Mouse (Mus musculus) B cell, adult 2 months (primary cell): ENCODE results near the gene Pnkd.
A peak's percentile ranks its signal among the peaks of the same experiment; 100 is the strongest.

Experiments used
- DNase-seq, 2 experiments: peaks; one replicate each; pipeline ENCODE4 v3.0.0; 2022

Pnkd gene

DNA sequence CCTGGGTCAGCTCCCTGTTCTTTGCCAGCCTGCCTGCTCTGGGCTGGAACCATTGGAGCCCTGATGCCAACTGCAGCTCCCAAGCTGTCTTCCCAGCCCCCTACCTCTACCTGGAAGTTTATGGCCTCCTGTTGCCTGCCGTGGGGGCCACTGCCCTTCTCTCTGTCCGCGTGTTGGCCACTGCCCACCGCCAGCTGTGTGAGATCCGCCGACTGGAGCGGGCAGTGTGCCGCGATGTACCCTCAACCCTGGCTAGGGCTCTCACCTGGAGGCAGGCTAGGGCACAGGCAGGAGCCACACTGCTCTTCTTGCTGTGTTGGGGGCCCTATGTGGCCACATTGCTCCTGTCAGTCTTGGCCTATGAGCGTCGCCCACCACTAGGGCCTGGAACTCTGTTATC, 5.7 kb upstream of the Pnkd start:
- no peak for DNase-seq

GRCm38 (mm10) chr1:74280591-74281325, 4.0 kb upstream of the Pnkd start:
- no peak for DNase-seq

- no peak for DNase-seq
Measured at GRCm38 (mm10) chr1:74281372-74281771, 3.4 kb upstream of the Pnkd start.

GRCm38 (mm10) chr1:74281886-74282285, 2.8 kb upstream of the Pnkd start:
- DNase-seq, result no peak

GRCm38 (mm10) chr1:74282896-74283625, 1.7 kb upstream of the Pnkd start:
- DNase-seq, result no peak

GRCm38 (mm10) chr1:74283686-74284463, 855 bp upstream of the Pnkd start:
- DNase-seq, result peak; percentile 49 to 50

DNA sequence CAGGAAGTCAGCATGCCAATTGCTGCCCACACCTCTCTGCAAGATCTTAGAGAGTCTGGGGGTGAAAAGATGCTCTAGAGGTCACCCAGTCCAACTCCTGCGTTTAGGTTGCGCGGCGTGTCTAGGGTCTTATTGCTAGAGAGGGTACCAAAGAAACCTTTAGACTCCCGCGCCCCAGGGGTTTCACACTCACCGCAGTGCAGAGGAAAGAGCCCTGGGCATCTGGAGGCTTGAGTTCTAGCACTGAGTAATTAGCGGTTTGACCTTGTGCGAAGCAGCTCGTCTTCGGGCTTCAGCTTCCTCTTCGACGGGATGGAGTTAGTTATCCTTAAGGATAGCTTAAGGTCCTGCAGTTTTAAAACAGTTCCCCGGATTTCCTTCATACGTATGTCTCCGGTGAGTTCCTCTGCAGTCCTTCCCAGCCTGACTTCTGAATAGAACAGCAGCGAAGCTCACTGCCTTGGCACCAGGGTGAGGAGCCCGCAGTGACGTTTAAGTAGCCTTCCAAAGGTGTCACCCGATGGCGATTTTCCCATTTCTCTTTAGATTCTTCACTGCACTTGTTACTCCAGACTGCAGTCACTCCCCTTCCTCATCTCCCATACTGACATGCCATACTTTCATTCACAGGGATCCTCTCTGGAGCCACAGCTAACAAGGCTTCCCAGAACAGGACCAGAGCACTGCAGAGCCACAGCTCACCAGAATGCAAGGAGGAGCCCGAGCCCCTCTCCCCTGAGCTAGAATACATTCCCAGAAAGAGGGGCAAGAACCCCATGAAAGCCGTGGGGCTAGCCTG, 681 bp downstream of the Pnkd start:
- DNase-seq, result no peak

- DNase-seq, result peak; percentile 17 to 28
Measured at GRCm38 (mm10) chr1:74286869-74287607, 2.3 kb downstream of the Pnkd start.

- DNase-seq, result no peak
Measured at GRCm38 (mm10) chr1:74288327-74288726, 3.6 kb downstream of the Pnkd start.

DNA sequence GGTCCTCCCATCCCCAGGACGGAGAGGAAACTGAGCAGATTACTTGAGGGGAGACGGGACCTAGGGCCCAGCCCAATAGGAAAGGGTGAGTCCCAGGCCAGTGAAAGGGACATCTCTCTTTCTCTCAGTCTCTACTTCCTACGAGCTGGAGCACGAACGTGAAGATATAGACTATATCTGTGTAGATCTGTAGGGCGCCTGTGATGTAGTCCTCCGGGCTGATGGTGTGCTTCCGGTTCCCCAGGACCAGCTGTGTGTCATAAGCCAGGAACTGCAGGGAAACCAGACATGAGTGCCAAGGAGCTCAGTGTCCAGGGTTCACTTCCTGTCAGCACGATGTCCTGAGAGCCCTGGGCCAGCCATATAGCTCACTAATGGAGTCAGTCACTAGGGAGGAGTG, 4.5 kb downstream of the Pnkd start:
- no peak for DNase-seq

GRCm38 (mm10) chr1:74289740-74290139, 5.0 kb downstream of the Pnkd start:
- DNase-seq, result no peak

DNA sequence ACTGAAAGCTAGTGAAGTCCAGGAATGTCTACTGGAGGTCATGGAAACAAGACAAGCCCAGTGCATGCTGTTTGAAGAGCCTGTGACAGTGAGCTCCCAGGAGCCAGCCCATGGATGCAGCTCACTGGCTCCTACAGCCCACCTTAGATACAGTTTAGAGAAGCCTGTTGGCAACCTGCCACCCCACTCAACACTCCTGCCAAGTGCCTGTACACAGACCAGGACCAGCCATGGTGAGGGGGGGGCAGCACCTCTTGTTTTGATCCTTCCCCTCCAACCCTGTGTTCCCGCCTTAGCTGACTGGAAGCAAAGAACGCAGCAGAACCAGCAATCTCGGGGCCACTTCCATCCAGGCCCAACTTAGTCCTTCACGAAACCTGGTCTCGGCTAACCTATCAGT, 5.4 kb downstream of the Pnkd start:
- no peak for DNase-seq

DNA sequence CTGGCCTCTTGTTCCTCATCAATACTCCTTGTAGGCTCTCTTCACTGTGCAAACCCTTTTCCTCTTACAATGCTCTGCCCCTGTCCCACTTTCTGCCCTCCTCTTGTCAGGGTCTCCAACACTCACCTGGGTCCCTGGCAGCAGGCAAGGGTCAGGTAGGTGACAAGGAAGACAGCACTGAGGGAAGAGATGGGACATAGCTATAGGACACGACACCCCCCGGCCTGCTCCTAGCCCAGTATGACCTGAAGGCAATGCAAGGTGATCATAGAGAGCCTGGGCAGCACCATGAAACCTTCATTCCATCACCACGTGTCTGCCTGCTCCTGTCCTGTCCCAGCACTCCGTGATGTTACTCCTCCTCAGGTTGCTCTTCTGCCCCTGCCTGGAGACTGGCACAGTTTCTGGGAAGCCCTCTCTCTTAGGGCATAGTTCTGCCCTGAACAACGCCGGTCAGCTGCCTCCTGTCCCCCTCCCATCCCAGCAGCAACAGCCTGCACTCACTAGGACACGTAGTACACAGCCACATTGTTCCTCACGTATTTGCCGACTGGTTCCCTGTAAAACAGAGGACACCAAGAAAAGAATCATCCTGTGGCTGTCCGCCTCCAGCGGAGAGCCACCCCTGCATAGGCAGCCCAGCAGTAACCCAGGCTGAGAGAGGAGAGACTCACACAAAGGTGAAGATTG, 7.7 kb downstream of the Pnkd start:
- no peak for DNase-seq

DNA sequence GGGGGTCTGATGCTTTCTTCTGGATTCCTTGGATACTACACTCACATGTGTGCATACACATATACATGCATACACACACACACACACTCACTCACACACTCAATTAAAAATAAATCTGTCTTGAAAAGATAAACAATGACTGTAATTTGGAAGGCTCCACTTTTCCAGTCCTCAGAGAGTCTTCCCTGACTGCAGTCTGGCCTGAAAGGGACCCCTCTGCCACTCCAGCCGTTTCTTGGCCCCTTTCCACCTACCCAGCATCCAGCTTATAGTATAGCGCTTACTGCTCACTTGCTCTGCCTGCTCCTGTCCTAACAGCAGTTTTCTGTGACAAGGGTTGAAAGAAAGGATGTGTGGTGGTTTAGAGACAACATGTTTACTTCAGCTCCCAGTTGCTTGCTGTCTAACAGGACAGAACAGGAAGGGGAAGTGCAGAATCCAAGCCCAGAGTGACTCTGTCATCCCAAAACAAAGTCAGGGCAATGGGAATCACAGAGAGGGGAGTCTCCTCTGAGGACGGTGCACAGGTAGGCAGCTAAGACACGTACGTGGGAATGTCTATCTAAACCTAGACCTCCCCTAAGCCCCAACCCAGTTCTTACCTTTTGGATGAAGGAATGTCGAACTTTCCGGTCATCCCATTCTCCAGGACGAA, 8.7 kb downstream of the Pnkd start:
- no peak for DNase-seq

DNA sequence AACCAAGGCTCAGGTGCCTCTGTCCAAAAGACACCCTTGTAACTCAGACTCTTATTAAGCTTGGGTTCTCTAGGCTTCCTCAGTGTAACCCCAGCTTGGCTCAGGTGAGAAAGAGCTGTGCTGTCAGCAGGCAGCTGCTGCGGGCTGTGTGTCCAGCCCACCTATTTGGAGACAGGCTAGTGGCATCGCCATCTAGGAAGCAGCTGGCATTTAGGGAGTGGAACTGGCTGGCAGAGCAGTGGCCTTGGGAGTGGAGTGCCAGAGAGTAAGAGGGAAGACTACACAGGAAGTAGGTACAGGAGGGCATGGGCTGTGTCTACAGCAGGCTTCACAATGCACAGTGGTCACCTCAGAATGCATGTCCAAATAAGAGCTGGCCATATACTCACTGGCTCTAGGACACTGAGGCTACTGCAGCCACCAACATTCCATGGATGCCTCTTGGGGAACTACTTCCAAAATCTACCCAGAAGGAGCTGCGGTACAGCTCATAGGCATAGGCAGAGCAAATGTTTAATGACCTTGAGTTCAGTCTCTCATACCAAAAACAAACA, 9.4 kb downstream of the Pnkd start:
- no peak for DNase-seq

- DNase-seq, result no peak
Measured at GRCm38 (mm10) chr1:74294733-74295455, 10.2 kb downstream of the Pnkd start.

GRCm38 (mm10) chr1:74295456-74296171, 10.9 kb downstream of the Pnkd start:
- no peak for DNase-seq

- DNase-seq, result no peak
Measured at GRCm38 (mm10) chr1:74296477-74296876, 11.7 kb downstream of the Pnkd start.

GRCm38 (mm10) chr1:74297269-74297668, 12.5 kb downstream of the Pnkd start:
- no peak for DNase-seq
